Mouse (Mus musculus): ENCODE data around the gene Ulk3. TPM values are rescaled to one million over a fixed set of nuclear protein-coding genes. Genes with fewer than 3 reads are reported as not detected.

Ulk3 gene
- total RNA-seq (2023), result 28.6 and 35.8 TPM in 2 replicates

DNA sequence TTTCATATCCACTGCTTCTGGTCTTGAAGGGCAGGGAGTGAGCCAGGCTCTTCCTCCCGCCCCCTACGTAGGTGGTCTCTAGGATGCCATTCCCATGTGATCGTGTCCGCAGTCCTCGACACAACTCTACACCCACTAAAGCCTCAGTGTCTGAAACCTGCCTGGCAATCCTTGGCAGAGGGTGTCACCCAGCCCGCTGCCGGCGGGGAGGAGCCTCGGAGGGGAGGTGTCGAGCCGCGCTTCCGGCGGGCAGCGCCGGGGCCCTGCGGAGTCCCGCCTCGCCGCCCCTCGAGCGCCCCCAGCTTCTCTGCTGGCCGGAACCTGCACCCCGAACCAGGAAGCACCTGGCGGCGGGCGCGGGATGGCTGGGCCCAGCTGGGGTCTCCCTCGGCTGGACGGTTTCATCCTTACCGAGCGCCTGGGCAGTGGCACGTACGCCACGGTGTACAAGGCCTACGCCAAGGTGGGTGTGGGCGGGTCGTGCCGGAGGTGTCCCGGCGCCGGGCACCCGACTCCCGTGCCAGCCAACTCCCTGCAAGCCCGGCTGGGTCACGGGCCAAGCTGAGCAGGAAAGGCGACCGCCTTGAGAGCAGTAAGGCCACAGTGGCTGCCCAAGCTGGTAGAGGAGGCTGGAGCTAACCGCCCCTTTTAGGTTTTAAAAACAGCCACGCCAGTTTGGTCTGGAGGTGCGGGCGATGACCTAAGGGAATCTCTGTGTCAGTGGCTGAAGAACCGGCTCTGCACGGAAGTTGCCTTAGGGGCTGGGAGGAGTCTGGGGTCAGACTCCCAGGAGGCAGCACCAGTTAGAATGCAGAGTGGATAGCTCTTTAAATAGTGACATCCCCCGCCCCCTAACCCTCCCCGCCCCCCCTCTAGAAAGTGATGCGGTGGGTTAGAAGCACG lies at the start of gene Ulk3:
Gene Ulk3 (plus strand): TSS at position 229 of the 903 bp plus-strand sequence.

DNA sequence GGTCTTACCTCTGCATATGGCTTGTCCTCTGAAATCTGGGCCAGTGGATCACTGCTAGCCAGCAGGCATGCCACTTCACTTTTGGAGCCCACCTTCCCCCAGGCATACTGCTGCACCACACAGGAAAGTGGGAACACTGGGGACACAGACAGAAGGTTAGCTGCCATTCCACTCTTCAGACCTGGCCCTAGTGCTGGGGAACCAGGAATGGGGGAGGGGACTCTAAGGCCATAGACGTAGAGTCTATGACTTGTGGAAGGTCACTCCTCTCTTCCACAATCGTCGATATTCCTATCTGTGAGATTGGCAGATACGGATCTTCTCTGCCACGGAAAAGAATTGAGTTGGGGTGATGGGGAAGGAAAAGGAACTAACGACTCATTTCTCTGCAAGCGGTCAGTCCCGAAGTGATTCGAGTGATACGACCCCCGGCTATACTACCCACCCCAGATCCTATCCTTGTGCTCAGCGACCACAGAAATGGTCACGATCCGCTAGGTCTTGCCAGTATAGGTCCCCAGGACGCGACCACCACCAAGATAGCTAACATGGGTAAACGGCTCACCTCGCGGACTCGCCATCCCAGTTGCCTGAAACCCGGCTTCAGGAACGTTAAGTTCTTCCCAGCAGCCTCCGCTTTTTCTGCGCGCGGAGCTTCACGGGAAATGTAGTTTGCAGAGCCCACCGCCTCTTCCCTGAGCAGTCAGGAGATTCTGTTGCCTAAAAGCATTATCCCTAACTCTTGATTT lies 36.9 kb upstream of the Ulk3 start, which contains the start of gene Mpi:
Gene Mpi (minus strand): TSS at position 625 of the 749 bp plus-strand sequence.

DNA sequence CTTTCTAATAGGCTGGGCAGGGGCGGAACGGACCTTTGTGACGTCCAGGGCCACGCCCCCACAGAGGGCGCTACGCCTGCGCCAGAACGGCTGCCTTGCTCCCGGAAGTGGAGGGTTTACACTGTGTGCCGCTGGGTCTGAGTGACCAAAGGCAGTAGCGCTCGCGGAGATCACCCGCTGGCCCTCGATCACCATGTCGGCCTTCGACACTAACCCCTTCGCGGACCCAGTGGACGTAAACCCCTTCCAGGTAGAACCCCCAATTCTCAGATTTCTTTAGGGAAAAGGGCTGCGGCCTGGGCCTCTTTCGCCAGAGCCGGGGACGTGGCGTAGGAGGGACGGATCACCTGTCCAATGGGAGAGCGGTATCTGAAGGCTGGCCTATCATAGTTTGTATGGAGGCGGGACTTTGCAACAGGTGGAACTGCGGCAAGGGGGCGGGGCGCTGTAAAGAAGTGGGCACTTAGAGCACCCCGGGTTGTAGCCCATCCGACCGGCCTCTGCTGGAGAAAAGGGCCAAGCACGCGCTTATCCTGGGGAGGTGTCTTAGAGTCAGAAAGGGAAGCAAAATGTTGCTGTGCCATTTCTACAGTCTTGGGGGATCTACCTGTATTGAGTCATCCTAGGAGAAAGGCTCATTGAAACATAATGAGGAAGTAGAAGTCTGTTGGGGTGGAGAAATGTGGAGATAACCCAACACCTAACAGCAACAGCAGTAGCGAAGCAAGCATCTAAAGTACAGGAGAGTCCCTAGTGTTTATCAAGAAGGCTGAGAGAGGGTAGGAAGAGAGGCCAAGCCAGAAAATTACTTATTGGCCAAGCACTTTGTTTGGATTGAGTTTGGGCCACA lies 28.2 kb upstream of the Ulk3 start, which contains the start of gene Scamp2:
Gene Scamp2 (plus strand): TSS at position 83 of the 850 bp plus-strand sequence.

DNA sequence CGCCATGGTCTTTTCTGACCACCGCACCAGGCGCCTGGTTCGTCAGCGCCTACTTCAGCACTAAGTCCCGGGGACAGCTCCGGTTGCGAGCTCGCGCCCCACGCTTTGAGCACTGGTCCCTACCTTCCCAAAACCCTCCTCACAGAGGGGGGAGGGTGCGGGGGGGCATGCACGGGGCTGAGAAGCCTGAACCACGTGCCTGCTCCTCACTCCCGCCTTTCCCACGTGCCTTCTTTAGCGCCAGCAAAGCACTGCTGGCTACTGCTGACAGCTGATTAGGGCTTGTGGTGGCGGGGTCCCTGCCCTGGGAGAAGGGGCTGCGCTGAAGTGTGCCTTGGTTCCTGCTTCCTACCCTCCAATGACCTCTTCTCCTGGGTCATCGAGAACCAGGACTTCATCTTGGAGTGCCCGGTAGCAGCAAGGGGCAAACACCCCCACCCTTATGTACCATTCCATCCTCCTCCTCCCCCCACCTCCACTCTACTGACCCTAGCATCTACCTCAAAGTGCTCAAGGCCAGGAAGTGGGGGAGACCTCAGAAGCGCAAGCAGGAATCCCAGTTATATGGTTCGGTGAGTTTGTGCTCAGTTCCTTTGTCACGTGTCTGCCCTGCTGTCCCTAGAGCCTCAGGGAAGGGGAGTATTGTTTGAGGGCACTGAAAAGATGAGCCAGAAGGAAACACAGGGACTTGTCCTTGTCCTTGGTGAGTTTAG lies 17.0 kb downstream of the Ulk3 start, which contains the start of gene Cplx3:
Gene Cplx3 (minus strand): TSS at position 143 of the 713 bp plus-strand sequence.

DNA sequence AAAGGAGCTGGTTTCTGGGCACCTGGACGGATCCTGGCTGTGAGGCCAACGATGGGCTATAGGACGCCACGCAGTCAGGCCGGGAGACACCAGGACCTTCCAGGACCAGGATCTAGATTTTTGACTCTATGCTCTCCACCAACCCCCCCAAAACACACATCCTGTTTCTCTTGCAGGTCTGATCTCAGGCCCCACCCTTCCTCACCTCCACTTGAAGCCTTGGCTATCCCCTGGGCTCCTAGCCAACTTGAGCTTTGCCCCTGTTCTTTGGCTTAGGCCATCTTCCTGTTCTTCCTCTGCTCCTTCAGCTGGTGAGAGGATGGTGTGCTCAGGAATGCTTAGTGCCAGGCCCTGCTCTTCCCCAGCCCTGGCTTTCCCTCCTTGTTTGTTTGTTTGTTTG lies 31.4 kb downstream of the Ulk3 start, which contains the start of gene Lman1l:
Gene Lman1l (minus strand): TSS at position 101 of the 400 bp plus-strand sequence.

Other genes starting within 250 kb of the Ulk3 start
- 27.3 and 40.8 TPM in 2 replicates for gene Ppcdc, start 149.3 kb upstream of the Ulk3 start, total RNA-seq (2023)
- 0.34 and 0.35 TPM in 2 replicates for gene Scamp5, start 121.4 kb upstream of the Ulk3 start, total RNA-seq (2023)
- gene Rpp25, start 85.4 kb upstream of the Ulk3 start, total RNA-seq (2023), result not detected in 2 replicates
- 102 and 107 TPM in 2 replicates for gene Cox5a, start 68.2 kb upstream of the Ulk3 start, total RNA-seq (2023)
- 7.1 and 10.2 TPM in 2 replicates for gene Fam219b, start 51.9 kb upstream of the Ulk3 start, total RNA-seq (2023)
- 6.6 and 10.1 TPM in 2 replicates for gene Mpi, start 36.7 kb upstream of the Ulk3 start, total RNA-seq (2023)
- gene Scamp2, start 28.5 kb upstream of the Ulk3 start, total RNA-seq (2023), result 192 and 234 TPM in 2 replicates
- not detected in 2 replicates for gene Cplx3, start 16.8 kb downstream of the Ulk3 start, total RNA-seq (2023)
- gene Lman1l, start 31.3 kb downstream of the Ulk3 start, total RNA-seq (2023), result not detected in 2 replicates
- gene Csk, start 64.2 kb downstream of the Ulk3 start, total RNA-seq (2023), result 161 and 173 TPM in 2 replicates
- not detected in 2 replicates for gene Cyp1a2, start 94.3 kb downstream of the Ulk3 start, total RNA-seq (2023)
- not detected in 2 replicates for gene Cyp1a1, start 98.5 kb downstream of the Ulk3 start, total RNA-seq (2023)
- 10.4 and 11.9 TPM in 2 replicates for gene Edc3, start 119.1 kb downstream of the Ulk3 start, total RNA-seq (2023)
- gene Clk3, start 176.4 kb downstream of the Ulk3 start, total RNA-seq (2023), result 208 and 260 TPM in 2 replicates
- gene Arid3b, start 247.3 kb downstream of the Ulk3 start, total RNA-seq (2023), result 46.2 and 56.8 TPM in 2 replicates